Mouse (Mus musculus) spleen, adult 2 months (tissue): ENCODE data around the gene Ccdc167.

Experiments
- CTCF ChIP-seq: fragments of 200-500 bp; IDR thresholded peaks from 2 replicates; pipeline ENCODE4 v1.5.1; 2011; ENCODE audit warnings: mild to moderate bottlenecking, inconsistent platforms; ENCODE audit not compliant: insufficient read depth, insufficient read length, insufficient replicate concordance; ENCODE audit errors: extremely low read depth
- POLR2A ChIP-seq: fragments of 200-500 bp; IDR thresholded peaks from 2 replicates; pipeline ENCODE4 v1.6.1; 2011; ENCODE audit warnings: low read depth, low read length, inconsistent platforms

DNA sequence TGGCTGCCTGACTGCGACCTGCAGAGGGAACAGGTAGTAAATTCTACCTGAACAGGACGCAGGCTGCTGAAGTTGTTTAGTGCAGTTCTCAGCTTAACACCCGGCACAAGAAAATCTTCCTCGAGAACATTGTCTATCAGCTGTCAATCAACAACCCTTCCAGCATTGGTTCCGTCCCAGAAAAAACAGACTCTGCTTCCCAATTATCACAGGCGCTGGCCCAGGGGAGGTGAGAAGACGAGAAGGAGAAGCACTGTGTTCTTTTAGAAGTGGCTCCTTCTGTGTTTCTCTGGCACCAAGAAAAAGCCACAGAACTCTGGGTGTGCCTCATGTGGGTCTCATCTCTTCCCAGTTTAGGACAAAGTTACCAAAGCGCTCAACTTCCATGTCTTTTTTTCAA is 1.8 kb upstream of the Ccdc167 start:
- no peak for TF ChIP-seq CTCF
- TF ChIP-seq POLR2A: no peak
